Mouse (Mus musculus): ENCODE data around the gene Ssbp2. TPM values are rescaled to one million over a fixed set of nuclear protein-coding genes. Genes with fewer than 3 reads are reported as not detected.

The Ssbp2 gene
- total RNA-seq (2023): 10 to 100 TPM; 23.2 to 24.5 TPM

DNA sequence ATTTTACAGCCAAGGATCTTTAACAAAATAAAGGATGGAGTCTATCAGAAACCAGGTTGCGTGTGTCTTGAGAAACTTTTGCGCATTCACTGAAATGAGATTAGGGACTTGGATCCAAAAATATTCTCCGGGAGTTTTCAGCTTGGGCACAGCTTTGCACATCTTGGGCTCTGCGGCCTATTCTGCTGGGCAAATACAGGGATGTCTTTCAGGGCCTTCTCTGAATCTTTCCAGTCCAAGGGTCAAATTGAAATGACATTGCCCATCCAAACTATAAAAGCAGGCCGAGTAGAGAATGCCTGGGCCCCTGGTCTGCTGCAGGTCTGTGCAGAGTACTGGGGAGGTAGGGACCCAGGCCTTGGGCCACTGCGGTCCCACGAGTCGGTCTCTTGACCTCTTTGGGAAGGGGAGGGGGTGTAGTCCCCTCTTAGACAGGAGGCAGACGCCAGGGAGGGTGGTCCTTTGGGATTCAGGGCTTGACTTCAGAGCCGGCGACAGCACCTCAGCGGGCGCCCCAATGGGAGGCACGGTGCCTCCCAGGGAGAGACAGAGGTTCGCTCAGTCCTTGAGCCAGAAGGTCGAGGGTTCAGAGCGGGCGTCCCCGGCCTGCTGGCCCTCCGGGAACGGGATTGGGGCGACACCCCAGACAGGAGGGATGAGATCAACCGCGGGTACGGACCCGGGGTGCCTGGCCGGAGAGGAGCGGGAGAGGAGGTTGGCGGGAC is at the start of gene Ssbp2:
Gene Ssbp2, plus strand, starts transcription at position 388 of the 725 bp plus-strand sequence.

DNA sequence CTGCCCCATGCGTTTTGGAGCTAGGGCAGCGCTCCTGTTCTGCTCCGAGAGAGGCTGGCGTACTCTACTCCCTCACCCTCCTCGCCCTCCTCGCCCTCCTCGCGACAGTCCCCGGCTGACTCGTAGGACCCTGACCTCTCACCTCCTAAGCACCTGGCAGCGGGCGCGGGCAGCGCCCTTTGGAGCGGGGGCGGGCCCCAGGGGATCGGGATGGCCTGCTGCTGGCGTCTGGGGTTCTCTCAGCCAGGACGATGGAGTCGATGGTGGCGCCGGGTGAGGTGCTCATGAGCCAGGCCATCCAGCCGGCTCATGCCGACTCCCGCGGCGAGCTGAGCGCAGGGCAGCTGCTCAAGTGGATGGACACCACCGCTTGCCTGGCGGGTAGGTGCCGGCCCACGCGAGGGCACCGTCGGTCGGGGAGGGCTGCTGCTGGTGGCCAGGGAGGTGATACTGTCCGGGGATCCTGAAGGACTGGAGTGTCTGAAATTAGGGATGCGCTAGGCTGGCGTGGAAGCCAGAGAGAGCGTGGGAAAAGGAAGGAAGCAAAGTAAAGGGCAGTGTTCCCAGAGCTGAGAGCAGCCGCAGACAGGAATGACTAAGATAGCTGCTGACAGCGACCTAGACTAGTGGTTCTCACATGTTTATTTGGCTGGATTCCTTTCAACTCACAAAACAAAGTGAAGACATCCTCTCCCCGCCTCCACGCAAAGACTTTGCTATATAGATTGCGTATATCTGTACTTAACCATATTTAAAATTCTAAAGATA is 281.4 kb downstream of the Ssbp2 start, which contains the start of gene Acot12:
Gene Acot12, plus strand, starts transcription at position 233 of the 768 bp plus-strand sequence.

Other genes with a start within 250 kb of the Ssbp2 start
- gene Atg10, start 236.3 kb upstream of the Ssbp2 start, total RNA-seq (2023): 10 to 100 TPM in 1 of 2 experiments, 1 to 10 TPM in 1; 8.9 to 11.1 TPM